Mouse (Mus musculus) midbrain, embryonic 16.5 days (tissue): ENCODE data around the gene Slc25a47. TPM values are rescaled to one million over a fixed set of nuclear protein-coding genes. Genes with fewer than 3 reads are reported as not detected.

ENCODE experiments used
- ATAC-seq: fragments of 200-750 bp; cut with Nextera tagmentation; 2 replicates; pipeline ENCODE4 v1.8.0; 2017; ENCODE audit warnings: moderate TSS enrichment
- H3K27ac ChIP-seq: fragments of 300-500 bp; sonication (generic); 2 replicates; pipeline ENCODE4 v1.5.1; 2014; ENCODE audit warnings: mild to moderate bottlenecking, low read length, mixed read lengths
- H3K27me3 ChIP-seq: fragments of 300-500 bp; sonication (generic); 2 replicates; pipeline ENCODE4 v1.6.1; 2014; ENCODE audit warnings: low read depth, low read length, mixed read lengths; ENCODE audit not compliant: control insufficient read depth, insufficient read depth
- H3K36me3 ChIP-seq: fragments of 300-500 bp; sonication (generic); 2 replicates; pipeline ENCODE4 v1.6.1; 2014; ENCODE audit warnings: mild to moderate bottlenecking, low read length, moderate library complexity, mixed read lengths; ENCODE audit not compliant: control insufficient read depth, insufficient read depth
- H3K4me1 ChIP-seq: fragments of 300-500 bp; sonication (generic); 2 replicates; pipeline ENCODE4 v1.6.1; 2014; ENCODE audit warnings: mild to moderate bottlenecking, low read length, mixed read lengths; ENCODE audit not compliant: control insufficient read depth, insufficient read depth
- H3K4me2 ChIP-seq: fragments of 300-500 bp; sonication (generic); 2 replicates; pipeline ENCODE4 v1.6.1; 2014; ENCODE audit warnings: mild to moderate bottlenecking, low read length, mixed read lengths
- H3K4me3 ChIP-seq: fragments of 300-500 bp; sonication (generic); 2 replicates; pipeline ENCODE4 v1.5.1; 2014; ENCODE audit warnings: low read depth, mild to moderate bottlenecking, low read length, moderate library complexity, mixed read lengths
- H3K9ac ChIP-seq: fragments of 300-500 bp; sonication (generic); 2 replicates; pipeline ENCODE4 v1.6.1; 2014; ENCODE audit warnings: low read depth, low read length, mixed read lengths
- H3K9me3 ChIP-seq: fragments of 300-500 bp; sonication (generic); replicated peaks from 2 replicates; pipeline ENCODE4 v1.6.1; 2014; ENCODE audit warnings: mild to moderate bottlenecking, low read length, mixed read lengths; ENCODE audit not compliant: control insufficient read depth, poor library complexity, severe bottlenecking
- WGBS: fragments of 180-500 bp; shearing (Covaris S2); extraction: QIAGEN DNeasy Blood & Tissue Kit; methylation state at CpG from one replicate; pipeline ENCODE4 v1.1.7; 2014; 5-methylcytosine and 5-hydroxymethylcytosine counted together
- polyA plus RNA-seq: library from polyadenylated mRNA; unstranded; fragments of >200 nt; fragmentation: Nextera tagmentation; extraction: Ambion mirVana; gene quantifications from 2 replicates; pipeline ENCODE4 v1.2.1, GENCODE M21; 2015

The Slc25a47 gene
- polyA plus RNA-seq, 1 experiment from 2014 or later, result 6.4 TPM

DNA sequence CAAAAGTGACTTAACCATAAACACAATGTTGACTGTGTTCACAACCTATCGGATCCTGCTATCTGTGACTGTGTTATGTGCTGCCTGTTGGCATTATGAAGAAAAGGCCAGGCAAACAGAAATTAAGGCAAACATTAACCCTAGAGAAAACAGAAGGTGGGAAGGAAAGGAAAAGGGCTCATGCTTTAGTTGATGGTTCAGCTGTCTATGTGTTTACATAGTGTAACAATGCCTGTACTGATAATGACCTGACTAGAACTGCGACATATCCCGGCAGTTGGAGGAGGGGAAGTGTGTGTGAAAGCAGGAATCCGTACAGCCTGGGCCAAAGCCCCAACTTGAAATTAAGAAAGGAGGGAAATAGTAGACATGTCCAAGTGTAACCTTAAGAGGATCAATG, 51.2 kb downstream of the Slc25a47 start:
- Histone ChIP-seq H3K27me3 (no peaks in the 10 kb centered on the region), H3K27ac (no peak overlapping the region), H3K4me3 (no peak overlapping the region), H3K9me3 (no peaks in the 10 kb centered on the region), H3K4me2 (no peak overlapping the region), H3K4me1 (no peaks in the 10 kb centered on the region), H3K9ac (no peak overlapping the region), H3K36me3 (peaks cover 43% of the 10 kb centered on the region)
- 85% methylated on average over 4 of the region's 4 CpGs for WGBS
- ATAC-seq, result no peak

GRCm38 (mm10) chr12:108888632-108889031, 52.8 kb downstream of the Slc25a47 start:
- H3K4me2 ChIP-seq, result no peak overlapping the region
- no peak overlapping the region for H3K4me3 ChIP-seq
- ATAC-seq, result no peak
- no peak overlapping the region for H3K27ac ChIP-seq
- H3K36me3 ChIP-seq, result peaks cover 33% of the 10 kb centered on the region
- no peaks in the 10 kb centered on the region for H3K27me3 ChIP-seq
- WGBS, result 70% methylated on average over 4 of the region's 4 CpGs
- H3K9me3 ChIP-seq, result no peaks in the 10 kb centered on the region
- H3K9ac ChIP-seq, result no peak overlapping the region
- peaks cover 12% of the 10 kb centered on the region for H3K4me1 ChIP-seq

DNA sequence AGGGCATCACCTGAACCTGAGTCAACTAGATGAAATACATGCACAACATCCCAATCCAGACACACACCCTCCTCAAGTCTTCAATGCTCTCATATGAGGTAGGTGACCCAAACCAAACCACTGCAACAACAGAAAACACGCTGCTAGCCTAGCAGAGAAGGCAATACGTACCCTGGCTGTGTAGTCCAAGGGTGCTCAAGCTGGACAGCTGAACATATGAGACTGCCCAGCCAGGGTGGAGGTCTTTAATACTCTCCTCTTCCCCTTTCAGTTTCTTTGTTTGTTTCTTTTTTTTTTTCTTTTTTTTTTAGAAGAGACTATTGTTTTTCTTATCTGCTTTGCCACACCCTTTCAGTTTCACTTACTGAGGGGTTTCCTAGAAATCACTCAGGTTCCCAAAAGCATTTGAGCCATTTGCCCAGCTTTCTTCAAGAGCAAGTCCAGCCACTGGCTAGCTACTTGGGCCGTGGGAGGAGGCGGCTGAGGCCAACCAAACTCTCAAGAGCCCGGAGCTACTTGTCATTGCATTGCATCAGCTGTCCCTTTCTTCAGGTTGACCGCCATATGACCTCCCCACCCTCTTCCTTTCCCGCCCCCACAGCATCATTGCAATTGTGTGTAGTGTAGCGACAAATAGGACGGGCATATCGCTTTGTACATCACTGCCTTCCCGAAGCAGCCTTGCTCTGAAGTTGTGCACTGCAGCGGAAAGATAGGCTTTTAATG, 57.3 kb downstream of the Slc25a47 start, which contains the start of gene Wdr25:
Gene Wdr25 (plus strand): TSS at position 643 of the 726 bp plus-strand sequence.
- 24% methylated on average over 12 of the region's 12 CpGs for WGBS
- ATAC-seq, result peak; percentile 4; the same call in 1 of the 2 replicates
- H3K9me3 ChIP-seq, result no peaks in the 10 kb centered on the region
- H3K36me3 ChIP-seq, result peaks cover 3% of the 10 kb centered on the region; the same call in 1 of the 2 replicates
- peak within 1 kb of the TSS; percentile 63 for H3K9ac ChIP-seq
- H3K27ac ChIP-seq, result peak within 1 kb of the TSS; percentile 4; the same call in 1 of the 2 replicates
- H3K4me1 ChIP-seq, result peaks cover 20% of the 10 kb centered on the region
- no peaks in the 10 kb centered on the region for H3K27me3 ChIP-seq
- H3K4me3 ChIP-seq, result peak within 1 kb of the TSS; percentile 49
- peak within 1 kb of the TSS; percentile 97 for H3K4me2 ChIP-seq

DNA sequence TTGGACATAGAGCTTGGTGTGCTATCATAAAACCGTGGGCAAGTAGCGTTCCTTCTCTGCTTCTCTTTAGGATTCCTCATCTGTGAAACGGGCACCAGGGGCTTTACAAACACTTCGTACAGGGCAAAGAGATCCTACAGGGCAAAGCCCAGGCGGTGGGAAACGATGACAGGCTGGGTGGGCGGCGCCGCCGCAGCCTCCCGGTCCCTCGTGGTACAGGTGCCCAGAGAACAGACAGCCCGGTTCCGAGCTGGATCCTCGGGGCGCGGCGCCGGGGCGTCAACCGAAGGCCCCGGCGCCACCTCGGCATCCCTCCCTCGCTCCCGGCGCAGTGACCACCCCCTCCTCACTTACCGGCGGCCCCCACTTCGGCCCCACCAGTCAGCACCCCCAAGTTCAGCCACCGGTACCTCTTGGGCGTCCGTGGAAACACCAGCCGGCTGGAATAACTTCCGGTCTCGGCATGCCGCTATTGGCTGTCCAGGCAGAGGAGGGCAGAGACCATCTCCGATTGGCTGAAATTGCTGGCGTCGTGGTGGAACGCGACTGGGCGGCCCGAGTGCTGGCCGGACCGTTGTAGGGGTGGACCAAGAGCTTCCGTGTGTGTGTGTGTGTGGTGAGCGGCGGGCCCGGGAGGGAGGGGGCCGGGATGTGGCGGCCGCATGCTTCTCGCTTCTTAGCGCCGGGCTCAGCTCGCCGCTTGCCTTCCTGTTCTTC, 58.0 kb downstream of the Slc25a47 start, which contains the start of gene Wars:
Gene Wars (minus strand): TSS at position 460 of the 717 bp plus-strand sequence.
- Histone ChIP-seq H3K4me2 (peak within 1 kb of the TSS; percentile 97), H3K4me1 (peaks cover 20% of the 10 kb centered on the region), H3K9me3 (no peaks in the 10 kb centered on the region), H3K36me3 (no peaks in the 10 kb centered on the region; the same call in 1 of the 2 replicates), H3K9ac (peak within 1 kb of the TSS; percentile 63), H3K27ac (peak within 1 kb of the TSS; percentile 4; the same call in 1 of the 2 replicates), H3K27me3 (no peaks in the 10 kb centered on the region), H3K4me3 (peak within 1 kb of the TSS; percentile 49)
- peak; percentile 99 for ATAC-seq
- under 1% methylated on average over 41 of the region's 58 CpGs for WGBS

GRCm38 (mm10) chr12:108894432-108894816, 58.6 kb downstream of the Slc25a47 start:
- Histone ChIP-seq H3K4me3 (peak overlapping the region; percentile 49), H3K9me3 (no peaks in the 10 kb centered on the region), H3K4me2 (peak overlapping the region; percentile 76), H3K9ac (peak overlapping the region; percentile 55), H3K36me3 (no peaks in the 10 kb centered on the region; the same call in 1 of the 2 replicates), H3K27me3 (no peaks in the 10 kb centered on the region), H3K27ac (peak overlapping the region; percentile 4; the same call in 1 of the 2 replicates), H3K4me1 (peaks cover 20% of the 10 kb centered on the region)
- ATAC-seq, result no peak; the same call in 1 of the 2 replicates
- WGBS, result 3% methylated on average over 7 of the region's 7 CpGs

- Histone ChIP-seq H3K9me3 (no peaks in the 10 kb centered on the region), H3K9ac (no peak overlapping the region), H3K4me1 (peaks cover 20% of the 10 kb centered on the region), H3K27ac (no peak overlapping the region), H3K27me3 (no peaks in the 10 kb centered on the region), H3K4me2 (no peak overlapping the region), H3K4me3 (no peak overlapping the region), H3K36me3 (no peaks in the 10 kb centered on the region)
- whole genome bisulfite sequencing, result 69% methylated on average over 3 of the region's 3 CpGs
- ATAC-seq, result no peak
Observed at GRCm38 (mm10) chr12:108896006-108896405, 60.2 kb downstream of the Slc25a47 start.

DNA sequence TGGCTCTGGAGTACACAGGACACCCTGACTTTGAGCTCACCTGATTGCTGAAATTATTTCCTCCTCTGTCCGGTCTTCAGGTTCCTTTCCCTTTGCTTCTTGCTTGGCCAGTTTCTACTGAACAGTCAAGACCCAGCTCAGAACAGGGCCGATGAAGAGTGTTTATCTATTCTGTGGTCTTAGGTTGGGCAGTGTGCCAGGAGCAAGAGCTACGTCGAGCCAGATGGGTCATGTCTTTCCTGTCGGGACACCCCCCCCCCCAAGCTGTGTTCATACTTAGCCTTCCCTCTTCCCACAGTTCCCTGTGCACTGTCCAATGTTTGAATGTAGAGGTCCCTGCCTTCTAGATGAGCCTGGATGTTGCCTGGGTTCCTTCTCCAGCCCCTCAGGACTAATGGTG, 65.5 kb downstream of the Slc25a47 start:
- Histone ChIP-seq H3K27me3 (no peaks in the 10 kb centered on the region), H3K36me3 (no peaks in the 10 kb centered on the region), H3K9me3 (no peaks in the 10 kb centered on the region), H3K4me2 (no peak overlapping the region), H3K27ac (no peak overlapping the region), H3K9ac (no peak overlapping the region), H3K4me3 (no peak overlapping the region), H3K4me1 (peaks cover 19% of the 10 kb centered on the region)
- WGBS, result 79% methylated on average over 5 of the region's 5 CpGs
- ATAC-seq, result no peak

DNA sequence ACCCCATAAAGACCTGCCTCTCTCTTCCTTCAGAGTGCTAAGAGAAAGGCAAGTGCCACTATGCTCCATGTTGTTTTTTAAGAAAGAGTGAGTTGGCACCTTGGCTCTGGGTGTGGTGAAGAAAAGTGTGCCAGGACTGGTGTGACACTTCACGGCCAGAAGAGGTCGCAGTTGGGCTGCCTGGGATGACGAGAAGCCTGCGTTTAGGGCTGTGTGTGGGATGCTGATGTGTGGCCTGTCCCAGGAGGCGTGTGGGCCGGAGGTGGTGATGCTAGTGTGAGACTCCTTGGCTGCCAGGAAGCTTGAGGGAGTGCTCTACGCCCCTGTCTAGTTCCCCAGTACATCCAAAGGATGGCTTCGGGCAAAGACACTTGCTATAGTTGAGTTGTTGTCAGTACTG, 67.1 kb downstream of the Slc25a47 start:
- no peaks in the 10 kb centered on the region for H3K9me3 ChIP-seq
- no peak overlapping the region for H3K27ac ChIP-seq
- H3K4me2 ChIP-seq, result no peak overlapping the region
- H3K4me3 ChIP-seq, result no peak overlapping the region
- H3K36me3 ChIP-seq, result no peaks in the 10 kb centered on the region
- ATAC-seq, result peak; percentile 47; the same call in 1 of the 2 replicates
- H3K4me1 ChIP-seq, result peaks cover 22% of the 10 kb centered on the region
- WGBS, result 18% methylated on average over 8 of the region's 8 CpGs
- no peaks in the 10 kb centered on the region for H3K27me3 ChIP-seq
- H3K9ac ChIP-seq, result no peak overlapping the region
